Mouse (Mus musculus): ENCODE data around the gene Ndufa6. TPM values are rescaled to one million over a fixed set of nuclear protein-coding genes. Genes with fewer than 3 reads are reported as not detected.
"Not testable (repeated sequence)": the region's sequence is repeated elsewhere in the genome, so short reads cannot be mapped to it uniquely, and the experiment has no call there.

Gene Ndufa6
- total RNA-seq, 2 experiments from 2014 or later: 209 to 211 TPM

GRCm38 (mm10) chr15:82378261-82379180, 24.4 kb upstream of the Ndufa6 start:
- peak overlapping the region; percentile 92 for H3K27ac ChIP-seq
- no peak for TF ChIP-seq CTCF (conservative IDR thresholded peaks at IDR 0.05)
- H3K4me3 ChIP-seq: peak overlapping the region; percentile 58
- no peak for DNase-seq (ENCODE audit: low spot score in 2 of 2)

- no peak overlapping the region; the same call in 1 of the 2 replicates for H3K4me3 ChIP-seq
- no peak for TF ChIP-seq CTCF (conservative IDR thresholded peaks at IDR 0.05)
- H3K27ac ChIP-seq: peak overlapping the region; percentile 92
- no peak for DNase-seq (ENCODE audit: low spot score in 2 of 2)
These were observed 23.6 kb upstream of the Ndufa6 start for GRCm38 (mm10) chr15:82377701-82378100.

GRCm38 (mm10) chr15:82376393-82377138, 22.4 kb upstream of the Ndufa6 start:
- Histone ChIP-seq H3K4me3 (no peak overlapping the region; the same call in 1 of the 2 replicates), H3K27ac (peak overlapping the region; percentile 92)
- no peak for TF ChIP-seq CTCF (conservative IDR thresholded peaks at IDR 0.05)
- peak; percentile 59 to 78 for DNase-seq (ENCODE audit: low spot score in 2 of 2)

DNA sequence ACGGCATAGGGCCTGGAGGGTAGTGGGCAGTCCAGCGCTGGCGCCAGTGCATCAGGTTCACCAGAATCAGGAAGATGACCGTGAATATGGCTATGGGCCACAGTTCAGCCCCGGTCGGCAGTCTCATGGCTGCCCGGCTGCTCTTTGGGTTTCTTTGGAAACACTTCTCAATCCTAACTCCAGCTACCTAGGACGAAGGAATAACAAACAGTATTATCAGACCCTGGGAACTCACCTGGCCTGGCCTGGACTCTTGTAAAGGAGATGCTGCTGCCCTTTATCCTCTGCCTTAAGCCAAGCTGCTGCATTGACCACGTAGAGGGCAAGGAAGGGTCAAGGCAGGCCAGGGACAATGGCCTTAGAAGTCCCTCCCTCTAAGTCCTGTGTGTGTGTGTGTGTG, 21.7 kb upstream of the Ndufa6 start:
- no peak for TF ChIP-seq CTCF (conservative IDR thresholded peaks at IDR 0.05)
- H3K4me3 ChIP-seq: no peak overlapping the region; the same call in 1 of the 2 replicates
- H3K27ac ChIP-seq: peak overlapping the region; percentile 92
- no peak for DNase-seq (ENCODE audit: low spot score in 2 of 2)

- Histone ChIP-seq H3K4me3 (no peak overlapping the region), H3K27ac (no peak overlapping the region)
- DNase-seq (ENCODE audit: low spot score in 2 of 2): no peak
- TF ChIP-seq CTCF (conservative IDR thresholded peaks at IDR 0.05): no peak
These were observed 20.3 kb upstream of the Ndufa6 start for GRCm38 (mm10) chr15:82374437-82374836.

GRCm38 (mm10) chr15:82372991-82373390, 18.9 kb upstream of the Ndufa6 start:
- Histone ChIP-seq H3K27ac (no peak overlapping the region), H3K4me3 (no peak overlapping the region)
- TF ChIP-seq CTCF (conservative IDR thresholded peaks at IDR 0.05): no peak
- DNase-seq (ENCODE audit: low spot score in 2 of 2): no peak

GRCm38 (mm10) chr15:82372446-82372845, 18.3 kb upstream of the Ndufa6 start:
- Histone ChIP-seq H3K27ac (no peak overlapping the region), H3K4me3 (no peak overlapping the region)
- no peak for DNase-seq (ENCODE audit: low spot score in 2 of 2)
- TF ChIP-seq CTCF (conservative IDR thresholded peaks at IDR 0.05): no peak

GRCm38 (mm10) chr15:82368851-82369250, 14.7 kb upstream of the Ndufa6 start:
- Histone ChIP-seq H3K4me3 (no peak overlapping the region), H3K27ac (no peak overlapping the region)
- DNase-seq (ENCODE audit: low spot score in 2 of 2): no peak
- no peak for TF ChIP-seq CTCF (conservative IDR thresholded peaks at IDR 0.05)

DNA sequence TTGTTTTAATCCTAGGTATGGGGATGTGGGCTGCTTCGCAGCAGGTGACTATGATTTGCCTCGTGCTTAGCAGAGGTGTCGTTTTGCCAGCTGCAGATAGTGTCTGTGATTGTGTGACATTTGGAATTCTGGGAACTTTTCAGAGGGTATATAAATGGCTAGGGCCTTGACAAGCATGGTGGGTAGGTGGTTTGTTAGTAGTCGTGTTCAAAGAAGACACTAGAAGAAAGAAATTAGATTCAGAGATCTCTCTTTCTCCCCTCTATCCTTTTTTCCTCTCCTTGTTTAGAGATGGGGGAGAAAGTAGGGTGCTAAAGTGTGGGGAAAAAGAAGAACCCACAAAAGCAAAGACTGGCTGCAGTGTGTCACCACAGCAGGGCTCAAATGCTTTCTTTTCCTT, 14.0 kb upstream of the Ndufa6 start:
- Histone ChIP-seq H3K4me3 (no peak overlapping the region), H3K27ac (no peak overlapping the region)
- no peak for TF ChIP-seq CTCF (conservative IDR thresholded peaks at IDR 0.05)
- DNase-seq (ENCODE audit: low spot score in 2 of 2): no peak

- H3K27ac ChIP-seq; DNase-seq (ENCODE audit: low spot score in 2 of 2): not testable (repeated sequence)
These were observed 10.4 kb upstream of the Ndufa6 start for GRCm38 (mm10) chr15:82364561-82364960.

DNA sequence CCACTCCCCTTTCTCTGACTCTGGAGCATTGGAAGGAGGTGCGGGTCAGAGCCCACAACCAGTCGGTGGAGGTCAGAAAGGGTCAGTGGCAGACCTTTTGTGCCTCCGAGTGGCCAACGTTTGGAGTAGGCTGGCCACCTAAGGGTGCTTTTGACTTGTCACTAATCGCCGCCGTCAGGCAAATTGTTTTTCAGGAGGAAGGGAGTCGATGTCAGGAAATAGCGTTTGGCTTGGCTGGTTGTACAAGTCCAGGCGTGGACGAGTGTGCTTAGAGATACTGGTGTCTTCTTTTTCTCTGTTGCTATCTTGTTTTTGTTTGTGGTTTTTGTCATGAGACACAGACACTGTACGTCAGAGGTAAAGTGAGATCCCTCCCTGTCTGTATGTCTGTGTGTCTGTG, 9.7 kb upstream of the Ndufa6 start:
- DNase-seq (ENCODE audit: low spot score in 2 of 2); H3K4me3 ChIP-seq; H3K27ac ChIP-seq: not testable (repeated sequence)

More at GRCm38 (mm10) chr15:82364561-82364960, 10.4 kb upstream of the Ndufa6 start:
- H3K4me3 ChIP-seq: not testable (repeated sequence)

- no peak overlapping the region for H3K4me3 ChIP-seq
- no peak for TF ChIP-seq CTCF (conservative IDR thresholded peaks at IDR 0.05)
- H3K27ac ChIP-seq: no peak overlapping the region
- no peak for DNase-seq (ENCODE audit: low spot score in 2 of 2)
These were observed 8.1 kb upstream of the Ndufa6 start for GRCm38 (mm10) chr15:82362234-82362633.

- Histone ChIP-seq H3K4me3 (no peak overlapping the region), H3K27ac (no peak overlapping the region)
- DNase-seq (ENCODE audit: low spot score in 2 of 2): no peak
- peak; percentile 66 for TF ChIP-seq CTCF (conservative IDR thresholded peaks at IDR 0.05)
These were observed 7.4 kb upstream of the Ndufa6 start for GRCm38 (mm10) chr15:82361459-82362018.

All from layer of hippocampus, adult 2 months (tissue).